Mouse (Mus musculus): ENCODE data around the gene Eps8l1.

Gene Eps8l1

GRCm38 (mm10) chr7:4508062-4508738 lies 47.7 kb downstream of the Eps8l1 start:
- DNase-seq (ENCODE audit: extremely low spot score, low spot score) = no peak

- no peak for DNase-seq (ENCODE audit: extremely low spot score, low spot score)
These were observed 48.3 kb downstream of the Eps8l1 start for GRCm38 (mm10) chr7:4508739-4509116.

GRCm38 (mm10) chr7:4509863-4510608 lies 49.6 kb downstream of the Eps8l1 start:
- DNase-seq (ENCODE audit: extremely low spot score, low spot score) = peak; percentile 77

- no peak for DNase-seq (ENCODE audit: extremely low spot score, low spot score)
These were observed 51.2 kb downstream of the Eps8l1 start for GRCm38 (mm10) chr7:4511489-4512224.

GRCm38 (mm10) chr7:4513236-4513635 lies 52.8 kb downstream of the Eps8l1 start:
- DNase-seq (ENCODE audit: extremely low spot score, low spot score) = no peak

- DNase-seq (ENCODE audit: extremely low spot score, low spot score) = no peak
These were observed 53.6 kb downstream of the Eps8l1 start for GRCm38 (mm10) chr7:4513829-4514712.

- no peak for DNase-seq (ENCODE audit: extremely low spot score, low spot score)
These were observed 55.4 kb downstream of the Eps8l1 start for GRCm38 (mm10) chr7:4515853-4516252.

- no peak for DNase-seq (ENCODE audit: extremely low spot score, low spot score)
These were observed 56.0 kb downstream of the Eps8l1 start, which contains the start of gene Tnnt1 for GRCm38 (mm10) chr7:4516332-4517050. TSS of gene Tnnt1 (minus strand) at chr7:4516382.

- DNase-seq (ENCODE audit: extremely low spot score, low spot score) = no peak
These were observed 58.0 kb downstream of the Eps8l1 start for GRCm38 (mm10) chr7:4518487-4518886.

GRCm38 (mm10) chr7:4521231-4522003 lies 60.9 kb downstream of the Eps8l1 start:
- DNase-seq (ENCODE audit: extremely low spot score, low spot score) = no peak

- DNase-seq (ENCODE audit: extremely low spot score, low spot score) = no peak
These were observed 61.8 kb downstream of the Eps8l1 start for GRCm38 (mm10) chr7:4522292-4522691.

- DNase-seq (ENCODE audit: extremely low spot score, low spot score) = no peak
These were observed 63.0 kb downstream of the Eps8l1 start for GRCm38 (mm10) chr7:4523205-4524130.

- peak; percentile 68 for DNase-seq (ENCODE audit: extremely low spot score, low spot score)
These were observed 63.9 kb downstream of the Eps8l1 start, which contains the start of gene Tnni3 for GRCm38 (mm10) chr7:4524212-4524922. TSS of gene Tnni3 (minus strand) at chr7:4524229.

GRCm38 (mm10) chr7:4526341-4527301 lies 66.1 kb downstream of the Eps8l1 start:
- peak; percentile 86 for DNase-seq (ENCODE audit: extremely low spot score, low spot score)

GRCm38 (mm10) chr7:4527302-4527689 lies 66.8 kb downstream of the Eps8l1 start:
- no peak for DNase-seq (ENCODE audit: extremely low spot score, low spot score)
